Mouse (Mus musculus) neural tube, embryonic 13.5 days (tissue): ENCODE data around the gene Tgfbr3. TPM values are rescaled to one million over a fixed set of nuclear protein-coding genes. Genes with fewer than 3 reads are reported as not detected.
A peak's percentile ranks its signal among the peaks of the same experiment; 100 is the strongest.

Experiments
- ATAC-seq: fragments of 200-750 bp; cut with Nextera tagmentation; 2 replicates; pipeline ENCODE4 v1.8.0; 2017; ENCODE audit warnings: low read depth, mild to moderate bottlenecking, moderate TSS enrichment, moderate library complexity
- H3K27ac ChIP-seq: fragments of 300-500 bp; sonication (generic); replicated peaks from 2 replicates; pipeline ENCODE4 v1.5.1; 2015; ENCODE audit warnings: moderate library complexity, mild to moderate bottlenecking, inconsistent platforms
- H3K27me3 ChIP-seq: fragments of 300-500 bp; sonication (generic); 2 replicates; pipeline ENCODE4 v1.6.1; 2015; ENCODE audit warnings: mild to moderate bottlenecking, inconsistent platforms
- H3K36me3 ChIP-seq: fragments of 300-500 bp; sonication (generic); 2 replicates; pipeline ENCODE4 v1.6.1; 2015; ENCODE audit warnings: mild to moderate bottlenecking, inconsistent platforms
- H3K4me1 ChIP-seq: fragments of 300-500 bp; sonication (generic); replicated peaks from 2 replicates; pipeline ENCODE4 v1.6.1; 2015; ENCODE audit warnings: inconsistent platforms
- H3K4me2 ChIP-seq: fragments of 300-500 bp; sonication (generic); 2 replicates; pipeline ENCODE4 v1.6.1; 2015; ENCODE audit warnings: inconsistent platforms, mild to moderate bottlenecking, moderate library complexity
- H3K4me3 ChIP-seq: fragments of 300-500 bp; sonication (generic); 2 replicates; pipeline ENCODE4 v1.5.1; 2015; ENCODE audit warnings: mild to moderate bottlenecking, inconsistent platforms
- H3K9ac ChIP-seq: fragments of 300-500 bp; sonication (generic); 2 replicates; pipeline ENCODE4 v1.6.1; 2015; ENCODE audit warnings: moderate library complexity, mild to moderate bottlenecking, inconsistent platforms
- H3K9me3 ChIP-seq: fragments of 300-500 bp; sonication (generic); 2 replicates; pipeline ENCODE4 v1.6.1; 2016; ENCODE audit warnings: inconsistent platforms
- WGBS: fragments of 180-500 bp; shearing (Covaris S2); methylation state at CpG from one replicate; pipeline ENCODE4 v1.1.7; 2015; 5-methylcytosine and 5-hydroxymethylcytosine counted together
- polyA plus RNA-seq: library from polyadenylated mRNA; unstranded; fragments of >200 nt; fragmentation: Nextera tagmentation; extraction: Ambion mirVana; gene quantifications from 2 replicates; pipeline ENCODE4 v1.2.1, GENCODE M21; 2015

Tgfbr3 gene
- polyA plus RNA-seq, 1 experiment from 2014 or later: 6.9 TPM

GRCm38 (mm10) chr5:107294041-107294440 is 4.6 kb upstream of the Tgfbr3 start:
- Histone ChIP-seq H3K36me3 (no peaks in the 10 kb centered on the region), H3K9ac (no peak overlapping the region), H3K27me3 (peaks cover 19% of the 10 kb centered on the region), H3K4me1 (peaks cover 19% of the 10 kb centered on the region), H3K27ac (no peak overlapping the region), H3K9me3 (no peaks in the 10 kb centered on the region), H3K4me3 (no peak overlapping the region), H3K4me2 (no peak overlapping the region)
- no peak for ATAC-seq
- WGBS: 84% methylated on average over 4 of the region's 4 CpGs

- Histone ChIP-seq H3K9me3 (no peaks in the 10 kb centered on the region), H3K9ac (peak overlapping the region; percentile 80)
These were observed 557 bp upstream of the Tgfbr3 start for GRCm38 (mm10) chr5:107289986-107290385.

GRCm38 (mm10) chr5:107288427-107289233 is 799 bp downstream of the Tgfbr3 start:
- peak; percentile 55; the same call in 1 of the 2 replicates for ATAC-seq
- Histone ChIP-seq H3K27ac (peak overlapping the region; percentile 81), H3K27me3 (peaks cover 32% of the 10 kb centered on the region), H3K4me2 (peak overlapping the region; percentile 99), H3K9ac (peak overlapping the region; percentile 80), H3K9me3 (no peaks in the 10 kb centered on the region), H3K4me3 (peak overlapping the region; percentile 61), H3K36me3 (no peaks in the 10 kb centered on the region), H3K4me1 (peaks cover 26% of the 10 kb centered on the region)
- WGBS: under 1% methylated on average over 62 of the region's 62 CpGs

More at GRCm38 (mm10) chr5:107289986-107290385, 557 bp upstream of the Tgfbr3 start:
- H3K27me3 ChIP-seq: peaks cover 32% of the 10 kb centered on the region
- 30% methylated on average over 8 of the region's 8 CpGs for WGBS
- peak overlapping the region; percentile 61 for H3K4me3 ChIP-seq
- H3K36me3 ChIP-seq: no peaks in the 10 kb centered on the region
- no peak overlapping the region for H3K27ac ChIP-seq
- no peak for ATAC-seq
- peaks cover 21% of the 10 kb centered on the region for H3K4me1 ChIP-seq
- peak overlapping the region; percentile 99 for H3K4me2 ChIP-seq

- H3K4me3 ChIP-seq: peak overlapping the region; percentile 61
- peaks cover 32% of the 10 kb centered on the region for H3K27me3 ChIP-seq
- peak overlapping the region; percentile 99 for H3K4me2 ChIP-seq
- no peak overlapping the region for H3K27ac ChIP-seq
- WGBS: 43% methylated on average over 5 of the region's 5 CpGs
- H3K36me3 ChIP-seq: no peaks in the 10 kb centered on the region
- H3K9me3 ChIP-seq: no peaks in the 10 kb centered on the region
- peaks cover 26% of the 10 kb centered on the region for H3K4me1 ChIP-seq
- ATAC-seq: no peak
- peak overlapping the region; percentile 80; the same call in 1 of the 2 replicates for H3K9ac ChIP-seq
These were observed 1.5 kb downstream of the Tgfbr3 start for GRCm38 (mm10) chr5:107287908-107288267.

- Histone ChIP-seq H3K4me2 (peak overlapping the region; percentile 99), H3K4me1 (peaks cover 26% of the 10 kb centered on the region), H3K27ac (no peak overlapping the region), H3K36me3 (no peaks in the 10 kb centered on the region), H3K9ac (no peak overlapping the region), H3K4me3 (peak overlapping the region; percentile 61), H3K9me3 (no peaks in the 10 kb centered on the region), H3K27me3 (peaks cover 32% of the 10 kb centered on the region)
- WGBS: 23% methylated on average over 6 of the region's 6 CpGs
- no peak for ATAC-seq
These were observed 2.0 kb downstream of the Tgfbr3 start for GRCm38 (mm10) chr5:107287254-107287907.

- Histone ChIP-seq H3K4me1 (peaks cover 26% of the 10 kb centered on the region), H3K9ac (no peak overlapping the region), H3K27ac (no peak overlapping the region), H3K9me3 (no peaks in the 10 kb centered on the region), H3K27me3 (peaks cover 19% of the 10 kb centered on the region), H3K4me2 (no peak overlapping the region), H3K36me3 (no peaks in the 10 kb centered on the region), H3K4me3 (no peak overlapping the region)
- ATAC-seq: no peak
- 88% methylated on average over 6 of the region's 6 CpGs for WGBS
These were observed 3.9 kb downstream of the Tgfbr3 start for GRCm38 (mm10) chr5:107285563-107285962.

GRCm38 (mm10) chr5:107283935-107284524 is 5.4 kb downstream of the Tgfbr3 start:
- Histone ChIP-seq H3K4me2 (no peak overlapping the region), H3K4me1 (peaks cover 17% of the 10 kb centered on the region), H3K36me3 (no peaks in the 10 kb centered on the region), H3K9ac (no peak overlapping the region), H3K9me3 (no peaks in the 10 kb centered on the region), H3K27me3 (peaks cover 12% of the 10 kb centered on the region), H3K27ac (no peak overlapping the region), H3K4me3 (no peak overlapping the region)
- ATAC-seq: no peak
- WGBS: 63% methylated on average over 10 of the region's 10 CpGs

GRCm38 (mm10) chr5:107282561-107283307 is 6.7 kb downstream of the Tgfbr3 start:
- no peak overlapping the region for H3K9ac ChIP-seq
- H3K4me3 ChIP-seq: no peak overlapping the region
- peaks cover 9% of the 10 kb centered on the region; the same call in 1 of the 2 replicates for H3K4me1 ChIP-seq
- no peak for ATAC-seq
- WGBS: 75% methylated on average over 9 of the region's 9 CpGs
- no peaks in the 10 kb centered on the region for H3K36me3 ChIP-seq
- H3K4me2 ChIP-seq: no peak overlapping the region
- H3K27ac ChIP-seq: no peak overlapping the region
- peaks cover under 1% of the 10 kb centered on the region; the same call in 1 of the 2 replicates for H3K27me3 ChIP-seq
- H3K9me3 ChIP-seq: no peaks in the 10 kb centered on the region

- Histone ChIP-seq H3K27ac (no peak overlapping the region), H3K9me3 (no peaks in the 10 kb centered on the region), H3K36me3 (no peaks in the 10 kb centered on the region), H3K4me3 (no peak overlapping the region), H3K9ac (no peak overlapping the region), H3K4me2 (no peak overlapping the region), H3K4me1 (0 out of 2 replicates have a peak, but pooled peaks cover 4% of the 10 kb centered on the region), H3K27me3 (no peaks in the 10 kb centered on the region)
- ATAC-seq: no peak
- 78% methylated on average over 4 of the region's 4 CpGs for WGBS
These were observed 10.2 kb downstream of the Tgfbr3 start for GRCm38 (mm10) chr5:107279263-107279662.

- WGBS: 81% methylated on average over 3 of the region's 3 CpGs
- H3K27ac ChIP-seq: no peak overlapping the region
- no peaks in the 10 kb centered on the region; the same call in 1 of the 2 replicates for H3K27me3 ChIP-seq
- no peaks in the 10 kb centered on the region for H3K9me3 ChIP-seq
- H3K36me3 ChIP-seq: no peaks in the 10 kb centered on the region
- ATAC-seq: no peak
- no peak overlapping the region for H3K4me3 ChIP-seq
- H3K9ac ChIP-seq: no peak overlapping the region
- no peaks in the 10 kb centered on the region for H3K4me1 ChIP-seq
- no peak overlapping the region for H3K4me2 ChIP-seq
These were observed 13.2 kb downstream of the Tgfbr3 start for GRCm38 (mm10) chr5:107276186-107276585.

- Histone ChIP-seq H3K4me1 (peaks cover 18% of the 10 kb centered on the region), H3K9ac (no peak overlapping the region), H3K27me3 (no peaks in the 10 kb centered on the region; the same call in none of the 2 replicates), H3K36me3 (no peaks in the 10 kb centered on the region), H3K27ac (no peak overlapping the region), H3K9me3 (no peaks in the 10 kb centered on the region), H3K4me3 (no peak overlapping the region), H3K4me2 (no peak overlapping the region)
- ATAC-seq: no peak
- WGBS: 40% methylated on average over 11 of the region's 11 CpGs
These were observed 17.0 kb downstream of the Tgfbr3 start for GRCm38 (mm10) chr5:107272252-107273028.
